Comparison of ENCODE assay signal across 31 mouse cellular contexts in genomic region chr15:26374232-26374631, GRCm38 (mm10).
DNase-seq lines count a peak whose midpoint lies in the region; ATAC-seq and TF ChIP-seq lines count a peak whose summit lies in the region.
"Had no signal": no experiment of that assay in that cellular context is flagged by ENCODE, and none has a peak within 500 bp of the region (broad histone marks: within the 10 kb centered on the region; RNA-seq: fewer than 3 reads in every experiment).

No protein-coding gene starts in this region.

- H3K27ac ChIP-seq in hindbrain, embryonic 16.5 days (ENCODE audit: low read depth, low read length) = no peak overlapping the region
- no peak overlapping the region for H3K27ac ChIP-seq in hindbrain, embryonic 10.5 days
- no peak overlapping the region for H3K27ac ChIP-seq in CH12.LX (ENCODE audit: insufficient read depth, low read depth)
- no peak overlapping the region for H3K27ac ChIP-seq in gastrocnemius, adult 2 months
- H3K27ac ChIP-seq: embryonic facial prominence, embryonic 13.5 days; heart, embryonic 10.5 days; heart, embryonic 15.5 days; kidney, postnatal 0 days; liver, embryonic 12.5 days; midbrain, embryonic 12.5 days had no signal

- no peak for TF ChIP-seq CTCF in CH12.LX (conservative IDR thresholded peaks at IDR 0.05 in 1 of 2, IDR thresholded peaks at IDR 0.05 in 1 of 2; ENCODE audit: low read depth in 2 of 2, low read length in 2 of 2)
- no peak for TF ChIP-seq CTCF in gastrocnemius, adult 2 months (IDR thresholded peaks at IDR 0.05)

- no peaks in the 10 kb centered on the region for H3K36me3 ChIP-seq in hindbrain, embryonic 16.5 days (ENCODE audit: control insufficient read depth, insufficient read depth, low read length)
- H3K36me3 ChIP-seq in hindbrain, embryonic 10.5 days = no peaks in the 10 kb centered on the region
- no peaks in the 10 kb centered on the region for H3K36me3 ChIP-seq in CH12.LX (replicated peaks in 1 of 2; ENCODE audit: control insufficient read depth in 1 of 2, insufficient read depth in 1 of 2, low read length in 1 of 2)
- H3K36me3 ChIP-seq: embryonic facial prominence, embryonic 13.5 days; heart, embryonic 10.5 days; heart, embryonic 15.5 days; liver, embryonic 12.5 days; midbrain, embryonic 12.5 days had no signal

- 54% methylated on average over 2 of the region's 2 CpGs for WGBS in hindbrain, embryonic 16.5 days
- 82% methylated on average over 2 of the region's 2 CpGs for WGBS in hindbrain, embryonic 10.5 days

- 0 out of 2 replicates have a peak, but pooled peaks have one; percentile 14 for ATAC-seq in hindbrain, embryonic 16.5 days
- ATAC-seq: activated CD4-positive, CD25-positive, alpha-beta regulatory T cell, adult 4 months; forebrain, postnatal 0 days; intestine, embryonic 16.5 days; liver, embryonic 12.5 days; liver, postnatal 0 days had no signal

- no peak for TF ChIP-seq RAD21 in CH12.LX (IDR thresholded peaks at IDR 0.05; ENCODE audit: low read depth, low read length)

- no peak for DNase-seq in hindbrain, embryonic 10.5 days (ENCODE audit: low spot score)
- peak; percentile 39 for DNase-seq in CH12.LX (ENCODE audit: extremely low read depth)
- DNase-seq in brain, adult 2 months (ENCODE audit: low read depth, low spot score) = peak; percentile 41
- no peak for DNase-seq in gastrocnemius, adult 2 months
- no peak for DNase-seq in thymus, postnatal 4 days
- DNase-seq in adrenal gland, adult 18-20 months (ENCODE audit: low spot score in 2 of 2) = no peak
- DNase-seq: adrenal gland, adult 8-10 months; cerebellum, adult 11-12 months; forebrain, postnatal 0 days; gastrocnemius, postnatal 25 days; heart, adult 11 months; heart, postnatal 36 days; kidney, adult 8-10 months; layer of hippocampus, postnatal 36 days; liver, postnatal 0 days; lung, postnatal 4 days; retina, postnatal 1 day; right cerebral cortex, postnatal 25 days; spleen, adult 18-20 months; thymus, postnatal 14 days had no signal

- no peaks in the 10 kb centered on the region for H3K27me3 ChIP-seq in hindbrain, embryonic 16.5 days (replicated peaks; ENCODE audit: control insufficient read depth, insufficient read depth, low read length)
- no peaks in the 10 kb centered on the region for H3K27me3 ChIP-seq in hindbrain, embryonic 10.5 days (ENCODE audit: insufficient read depth, poor library complexity, severe bottlenecking)
- no peaks in the 10 kb centered on the region for H3K27me3 ChIP-seq in CH12.LX (replicated peaks)
- H3K27me3 ChIP-seq: embryonic facial prominence, embryonic 13.5 days; heart, embryonic 15.5 days; liver, embryonic 12.5 days; megakaryocyte, embryonic 14.5 days; midbrain, embryonic 12.5 days had no signal

- no peak overlapping the region for H3K9ac ChIP-seq in hindbrain, embryonic 16.5 days (ENCODE audit: low read depth, low read length)
- H3K9ac ChIP-seq in CH12.LX (ENCODE audit: insufficient read depth, low read depth) = no peak overlapping the region
- H3K9ac ChIP-seq: embryonic facial prominence, embryonic 13.5 days; forebrain, postnatal 0 days; heart, embryonic 15.5 days; liver, embryonic 12.5 days; liver, postnatal 0 days; midbrain, embryonic 12.5 days had no signal

- H3K4me2 ChIP-seq in hindbrain, embryonic 16.5 days (ENCODE audit: low read length) = no peak overlapping the region
- no peak overlapping the region for H3K4me2 ChIP-seq in CH12.LX (ENCODE audit: insufficient read depth, low read depth, poor library complexity, severe bottlenecking)
- H3K4me2 ChIP-seq: embryonic facial prominence, embryonic 13.5 days; heart, embryonic 15.5 days; liver, embryonic 12.5 days; midbrain, embryonic 12.5 days had no signal

- intact Hi-C loops in gastrocnemius, adult 2 months (cut with DNase I) = no loop called here

- in situ Hi-C loops in CH12.LX (cut with MboI; ENCODE audit: low pct_ligation_motif_present, low pct_unique_long_range_greater_than_20kb, low sequenced_read_pairs) = no loop called here

- no peak overlapping the region for H3K4me3 ChIP-seq in hindbrain, embryonic 16.5 days (ENCODE audit: low read length)
- no peak overlapping the region for H3K4me3 ChIP-seq in hindbrain, embryonic 10.5 days
- H3K4me3 ChIP-seq in CH12.LX (replicated peaks in 1 of 3; ENCODE audit: low read depth in 2 of 3, low read length in 2 of 3, poor library complexity in 1 of 3) = no peak overlapping the region
- H3K4me3 ChIP-seq in gastrocnemius, adult 2 months = no peak overlapping the region
- H3K4me3 ChIP-seq: embryonic facial prominence, embryonic 13.5 days; erythroblast, embryonic 14.5 days; heart, embryonic 10.5 days; heart, embryonic 15.5 days; liver, embryonic 12.5 days; megakaryocyte, embryonic 14.5 days; midbrain, embryonic 12.5 days had no signal

- H3K79me2 ChIP-seq in CH12.LX (replicated peaks; ENCODE audit: control insufficient read depth, extremely low read depth, insufficient read depth, poor library complexity, severe bottlenecking) = no peaks in the 10 kb centered on the region

- H3K9me3 ChIP-seq in hindbrain, embryonic 16.5 days (ENCODE audit: control insufficient read depth, low read length) = no peaks in the 10 kb centered on the region
- no peaks in the 10 kb centered on the region for H3K9me3 ChIP-seq in hindbrain, embryonic 10.5 days
- H3K9me3 ChIP-seq in CH12.LX (replicated peaks; ENCODE audit: low read length) = no peaks in the 10 kb centered on the region
- H3K9me3 ChIP-seq: embryonic facial prominence, embryonic 13.5 days; heart, embryonic 10.5 days; heart, embryonic 15.5 days; liver, embryonic 12.5 days; midbrain, embryonic 12.5 days had no signal

- TF ChIP-seq POLR2A in CH12.LX (IDR thresholded peaks at IDR 0.05; ENCODE audit: low read depth, low read length) = no peak

- 0 out of 2 replicates have a peak, but pooled peaks have one; percentile 14 for TF ChIP-seq EP300 in CH12.LX (IDR thresholded peaks at IDR 0.05; ENCODE audit: low read length)

- dilution Hi-C loops in CH12.LX (cut with MboI; ENCODE audit: extremely low pct_ligation_motif_present, extremely low pct_unique_long_range_greater_than_20kb, low sequenced_read_pairs) = no loop called here

- no peaks in the 10 kb centered on the region for H3K4me1 ChIP-seq in hindbrain, embryonic 16.5 days (ENCODE audit: control insufficient read depth, insufficient read depth, low read depth, low read length)
- H3K4me1 ChIP-seq in hindbrain, embryonic 10.5 days (replicated peaks) = no peaks in the 10 kb centered on the region
- peaks cover 11 to 57% of the 10 kb centered on the region in 2 experiments; a peak in 3 of 4 replicates for H3K4me1 ChIP-seq in CH12.LX (ENCODE audit: control insufficient read depth in 1 of 2, insufficient read depth in 2 of 2)
- H3K4me1 ChIP-seq: embryonic facial prominence, embryonic 13.5 days; heart, embryonic 10.5 days; heart, embryonic 15.5 days; liver, embryonic 12.5 days; megakaryocyte, embryonic 14.5 days; midbrain, embryonic 12.5 days had no signal

TF ChIP-seq in CH12.LX, 34 proteins besides CTCF, POLR2A, EP300 and RAD21:
- TF ChIP-seq BHLHE40 (IDR thresholded peaks at IDR 0.05; ENCODE audit: low read depth, low read length) (peak; percentile 30; the same call in 1 of the 2 replicates), ZC3H11A (IDR thresholded peaks at IDR 0.05; ENCODE audit: low read depth, low read length) (no peak), MAX (IDR thresholded peaks at IDR 0.05; ENCODE audit: low read length) (peak; percentile 16; the same call in 1 of the 2 replicates), MYC (IDR thresholded peaks at IDR 0.05; ENCODE audit: low read depth, low read length) (0 out of 2 replicates have a peak, but pooled peaks have one; percentile 22), NRF1 (IDR thresholded peaks at IDR 0.05; ENCODE audit: low read depth, low read length) (no peak)

Comparison
In these comparisons a context has a peak if more than half of its experiments do, and no peak if none do; other contexts are left out.
1. DNase-seq: peak in CH12.LX (single experiment) and brain, adult 2 months (single experiment); none in hindbrain, embryonic 10.5 days (single experiment), gastrocnemius, adult 2 months (single experiment), thymus, postnatal 4 days (single experiment) and adrenal gland, adult 18-20 months (0 of 2).